Mouse (Mus musculus) v-Abl transformed pro-B cells (cell line): ENCODE measurements around the gene Gm4302.
"Not testable (repeated sequence)": the region's sequence is repeated elsewhere in the genome, so short reads cannot be mapped to it uniquely, and the experiment has no call there.

Experiments
- in situ Hi-C, 2 experiments: fragments of 400-800 bp; cut with MboI; formaldehyde crosslinking; loops; one replicate each; pipeline ENCODE4 v1.15.1; 2025; ENCODE audit not compliant: unreplicated experiment in 2 of 2

The Gm4302 gene

DNA sequence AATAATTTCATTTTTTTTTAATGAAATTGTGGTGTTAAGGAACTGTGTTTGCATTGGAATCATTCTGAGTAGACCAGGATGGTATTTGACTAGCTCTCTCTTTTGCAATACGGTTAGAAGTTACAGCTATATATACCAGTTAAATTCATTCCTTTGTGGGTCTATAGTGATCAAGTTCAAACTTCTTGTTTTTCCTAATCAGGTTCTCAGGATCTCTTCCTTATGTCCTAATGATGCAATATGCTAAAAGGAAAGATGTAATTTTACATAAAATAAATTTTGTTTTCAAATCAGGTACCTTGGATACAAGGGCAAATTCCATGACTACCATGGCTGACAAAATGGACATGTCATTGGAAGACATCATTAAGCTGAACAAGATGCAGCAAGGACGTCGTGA is at the start of gene Gm4302:
Gm4302 (plus strand) TSS at position 301 of the 400 bp plus-strand sequence.
- in situ Hi-C loops: not testable (repeated sequence)

DNA sequence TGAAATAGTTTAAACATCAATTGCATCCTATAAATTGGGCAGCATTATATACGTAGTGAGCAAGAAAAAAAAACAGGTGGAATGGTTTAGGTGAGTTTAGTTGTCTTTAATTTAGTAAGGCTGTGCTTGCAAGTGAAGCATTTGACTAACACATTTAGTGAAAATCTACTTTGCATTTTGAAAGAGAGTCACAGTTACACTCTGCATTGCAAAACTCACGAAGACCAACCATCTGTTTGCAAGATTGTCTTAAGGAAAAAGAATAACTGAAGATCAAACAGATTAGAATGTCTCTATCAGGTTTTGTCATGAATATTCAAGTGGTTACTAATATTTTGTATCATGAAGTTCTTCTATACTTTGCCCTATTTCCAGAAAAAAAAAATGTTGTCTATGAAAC is 44.5 kb upstream of the Gm4302 start:
- in situ Hi-C loops: no loop called here

DNA sequence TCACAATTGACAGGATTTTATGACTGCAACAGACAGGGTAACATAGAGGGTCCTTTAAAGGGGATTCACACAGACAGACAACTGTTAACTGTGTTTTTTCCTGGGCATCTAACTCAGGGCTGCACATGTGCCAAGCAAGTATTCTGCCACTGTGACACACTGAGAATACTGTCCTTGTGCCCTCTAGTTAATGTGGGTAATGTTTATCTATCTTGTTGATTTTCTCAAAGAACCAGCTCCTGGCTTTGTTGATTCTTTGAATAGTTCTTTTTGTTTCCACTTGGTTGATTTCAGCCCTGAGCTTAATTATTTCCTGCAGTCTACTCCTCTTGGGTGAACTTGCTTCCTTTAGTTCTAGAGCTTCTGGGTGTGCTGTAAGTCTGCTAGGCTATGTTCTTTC is 40.5 kb upstream of the Gm4302 start:
- in situ Hi-C loops: loop anchor here in 1 of 2 experiments (25.0 kb wide), 1 partner anchor 112 kb away; no protein-coding TSS in a partner anchor

DNA sequence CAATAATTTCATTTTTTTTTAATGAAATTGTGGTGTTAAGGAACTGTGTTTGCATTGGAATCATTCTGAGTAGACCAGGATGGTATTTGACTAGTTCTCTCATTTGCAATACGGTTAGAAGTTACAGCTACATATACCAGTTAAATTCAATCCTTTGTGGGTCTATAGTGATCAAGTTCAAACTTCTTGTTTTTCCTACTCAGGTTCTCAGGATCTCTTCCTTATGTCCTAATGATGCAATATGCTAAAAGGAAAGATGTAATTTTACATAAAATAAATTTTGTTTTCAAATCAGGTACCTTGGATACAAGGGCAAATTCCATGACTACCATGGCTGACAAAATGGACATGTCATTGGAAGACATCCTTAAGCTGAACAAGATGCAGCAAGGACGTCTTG is 5.3 kb upstream of the Gm4302 start, which contains the start of gene Gm4301:
Gm4301 (plus strand) TSS at position 301 of the 400 bp plus-strand sequence.
- in situ Hi-C loops: not testable (repeated sequence)

DNA sequence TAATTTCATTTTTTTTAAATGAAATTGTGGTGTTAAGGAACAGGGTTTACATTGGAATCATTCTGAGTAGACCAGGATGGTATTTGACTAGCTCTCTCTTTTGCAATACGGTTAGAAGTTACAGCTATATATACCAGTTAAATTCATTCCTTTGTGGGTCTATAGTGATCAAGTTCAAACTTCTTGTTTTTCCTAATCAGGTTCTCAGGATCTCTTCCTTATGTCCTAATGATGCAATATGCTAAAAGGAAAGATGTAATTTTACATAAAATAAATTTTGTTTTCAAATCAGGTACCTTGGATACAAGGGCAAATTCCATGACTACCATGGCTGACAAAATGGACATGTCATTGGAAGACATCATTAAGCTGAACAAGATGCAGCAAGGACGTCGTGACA is 5.0 kb downstream of the Gm4302 start, which contains the start of gene Gm4303:
Gm4303 (plus strand) TSS at position 301 of the 400 bp plus-strand sequence.
- in situ Hi-C loops: not testable (repeated sequence)

DNA sequence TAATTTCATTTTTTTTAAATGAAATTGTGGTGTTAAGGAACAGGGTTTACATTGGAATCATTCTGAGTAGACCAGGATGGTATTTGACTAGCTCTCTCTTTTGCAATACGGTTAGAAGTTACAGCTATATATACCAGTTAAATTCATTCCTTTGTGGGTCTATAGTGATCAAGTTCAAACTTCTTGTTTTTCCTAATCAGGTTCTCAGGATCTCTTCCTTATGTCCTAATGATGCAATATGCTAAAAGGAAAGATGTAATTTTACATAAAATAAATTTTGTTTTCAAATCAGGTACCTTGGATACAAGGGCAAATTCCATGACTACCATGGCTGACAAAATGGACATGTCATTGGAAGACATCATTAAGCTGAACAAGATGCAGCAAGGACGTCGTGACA is 10.2 kb downstream of the Gm4302 start, which contains the start of gene Gm4305:
Gm4305 (plus strand) TSS at position 301 of the 400 bp plus-strand sequence.
- in situ Hi-C loops: not testable (repeated sequence)

DNA sequence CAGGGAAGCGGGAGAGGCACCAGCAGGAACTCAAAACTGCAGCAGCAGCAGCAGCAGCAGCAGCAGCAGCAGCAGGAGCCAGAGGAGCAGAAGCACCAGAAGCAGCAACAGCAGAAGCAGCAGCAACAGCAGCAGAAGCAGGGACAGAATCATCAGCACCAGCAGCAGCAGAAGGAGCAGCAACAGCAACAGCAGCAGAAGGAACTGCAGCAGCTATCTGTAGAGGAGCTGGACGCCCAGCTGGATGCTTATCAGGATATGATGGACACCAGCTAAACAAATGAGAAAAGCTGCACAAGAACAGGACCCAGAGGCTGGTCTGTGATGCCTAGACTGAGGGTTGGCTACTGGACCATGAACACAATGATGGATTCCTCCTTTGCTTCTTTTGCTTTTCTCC is 16.2 kb downstream of the Gm4302 start:
- in situ Hi-C loops: not testable (repeated sequence)

DNA sequence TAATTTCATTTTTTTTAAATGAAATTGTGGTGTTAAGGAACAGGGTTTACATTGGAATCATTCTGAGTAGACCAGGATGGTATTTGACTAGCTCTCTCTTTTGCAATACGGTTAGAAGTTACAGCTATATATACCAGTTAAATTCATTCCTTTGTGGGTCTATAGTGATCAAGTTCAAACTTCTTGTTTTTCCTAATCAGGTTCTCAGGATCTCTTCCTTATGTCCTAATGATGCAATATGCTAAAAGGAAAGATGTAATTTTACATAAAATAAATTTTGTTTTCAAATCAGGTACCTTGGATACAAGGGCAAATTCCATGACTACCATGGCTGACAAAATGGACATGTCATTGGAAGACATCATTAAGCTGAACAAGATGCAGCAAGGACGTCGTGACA is 20.4 kb downstream of the Gm4302 start, which contains the start of gene Gm4307:
Gm4307 (plus strand) TSS at position 301 of the 400 bp plus-strand sequence.
- in situ Hi-C loops: not testable (repeated sequence)

DNA sequence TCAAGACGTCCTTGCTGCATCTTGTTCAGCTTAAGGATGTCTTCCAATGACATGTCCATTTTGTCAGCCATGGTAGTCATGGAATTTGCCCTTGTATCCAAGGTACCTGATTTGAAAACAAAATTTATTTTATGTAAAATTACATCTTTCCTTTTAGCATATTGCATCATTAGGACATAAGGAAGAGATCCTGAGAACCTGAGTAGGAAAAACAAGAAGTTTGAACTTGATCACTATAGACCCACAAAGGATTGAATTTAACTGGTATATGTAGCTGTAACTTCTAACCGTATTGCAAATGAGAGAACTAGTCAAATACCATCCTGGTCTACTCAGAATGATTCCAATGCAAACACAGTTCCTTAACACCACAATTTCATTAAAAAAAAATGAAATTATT is 41.8 kb downstream of the Gm4302 start, which contains the start of gene Gm4312:
Gm4312 (minus strand) TSS at position 101 of the 400 bp plus-strand sequence.
- in situ Hi-C loops: not testable (repeated sequence)
